Mouse (Mus musculus) ovary, postnatal 10 days (tissue): ENCODE results near the gene Fyn.

Experiments used
- DNase-seq: peaks from one replicate; pipeline ENCODE4 v3.0.0; 2022; ENCODE audit warnings: low spot score

The Fyn gene

DNA sequence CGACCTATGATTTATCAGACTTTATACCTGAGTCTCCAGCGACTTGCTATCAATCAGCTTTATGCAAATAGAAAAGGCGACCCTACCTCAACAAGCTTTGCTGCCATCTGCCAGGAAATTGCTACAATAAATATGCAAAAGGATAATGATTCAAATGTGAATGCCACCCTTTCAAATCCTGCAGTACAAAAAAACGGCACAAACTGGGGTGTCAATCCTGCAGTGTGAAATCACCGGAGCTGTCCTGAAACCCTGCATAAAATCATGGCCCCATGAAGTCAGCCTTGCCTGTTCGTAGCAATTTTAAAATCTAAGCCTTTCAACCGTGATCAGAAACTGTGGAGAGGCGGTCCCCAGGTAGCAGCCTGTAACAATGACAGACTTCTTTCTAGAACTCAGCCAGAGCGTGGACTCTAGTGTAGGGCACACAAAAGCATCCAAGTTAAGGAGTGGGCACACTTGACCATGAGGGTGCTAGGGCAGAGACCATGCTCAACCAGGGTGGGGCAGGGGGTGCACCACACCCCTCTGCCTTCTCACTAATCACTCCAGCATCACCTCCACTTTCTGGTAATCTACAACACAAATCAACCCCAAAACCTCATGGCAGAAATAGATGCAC lies 203.5 kb downstream of the Fyn start:
- DNase-seq, result no peak

GRCm38 (mm10) chr10:39572672-39573051 lies 204.0 kb downstream of the Fyn start:
- DNase-seq, result no peak

DNA sequence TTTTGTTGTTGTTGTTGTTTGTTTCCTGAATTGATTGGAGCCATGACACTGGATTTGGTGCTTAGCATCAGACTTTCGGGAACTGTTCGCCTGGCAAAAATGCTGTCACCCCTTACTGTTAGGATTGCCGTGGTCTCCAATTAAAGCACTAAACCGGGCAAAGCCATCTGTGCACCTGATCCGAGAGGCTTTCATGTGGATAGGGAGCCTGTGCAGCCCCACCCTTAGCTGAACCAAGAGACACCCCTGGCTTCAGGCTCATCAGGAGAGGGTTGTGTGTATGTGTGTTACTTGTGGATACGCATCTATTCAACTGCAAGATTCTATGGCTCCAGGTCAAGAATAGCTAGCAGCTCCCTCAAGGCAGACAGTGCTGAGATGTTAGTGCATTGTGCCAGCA lies 207.8 kb downstream of the Fyn start:
- no peak for DNase-seq

DNA sequence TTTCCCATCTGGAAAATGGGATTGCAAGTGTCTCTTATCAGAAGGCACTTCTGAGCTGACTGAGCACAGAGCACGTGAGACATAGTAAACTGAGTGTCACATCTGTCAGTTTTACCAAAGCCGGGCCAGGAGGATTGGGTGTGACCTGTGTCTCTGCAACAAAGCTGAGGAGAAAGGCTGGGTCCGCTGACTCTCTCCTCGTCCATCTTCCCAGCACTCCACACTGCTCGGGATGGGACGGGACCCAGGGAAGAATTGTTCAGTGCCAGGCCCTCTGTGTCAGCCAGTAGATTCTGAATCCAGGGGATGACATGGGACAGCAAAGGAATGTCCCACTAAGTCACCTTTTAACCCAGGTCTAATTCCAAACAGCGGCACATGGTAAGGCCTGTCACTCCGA lies 211.8 kb downstream of the Fyn start:
- DNase-seq, result no peak

- no peak for DNase-seq
Measured at GRCm38 (mm10) chr10:39582385-39582784, 213.7 kb downstream of the Fyn start.

DNA sequence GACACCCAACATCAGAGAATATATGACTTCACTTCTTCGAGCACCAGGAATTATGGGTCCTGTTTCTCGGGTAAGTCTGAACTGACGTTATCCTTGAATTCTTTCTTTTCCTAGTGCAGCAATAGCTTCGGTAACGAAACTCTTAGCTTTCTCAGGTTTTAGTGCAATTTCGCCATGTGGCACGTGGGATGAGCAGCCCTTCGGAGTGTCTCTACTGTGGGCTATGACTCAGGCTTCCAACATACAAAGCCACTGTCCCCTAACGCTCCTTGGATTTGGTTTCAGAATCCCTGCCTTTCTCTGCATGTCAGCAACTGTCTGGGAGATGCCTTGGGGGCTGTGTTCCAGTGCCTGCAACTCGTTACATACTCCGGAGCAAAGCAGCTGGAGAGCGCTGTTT lies 215.1 kb downstream of the Fyn start:
- DNase-seq, result no peak

DNA sequence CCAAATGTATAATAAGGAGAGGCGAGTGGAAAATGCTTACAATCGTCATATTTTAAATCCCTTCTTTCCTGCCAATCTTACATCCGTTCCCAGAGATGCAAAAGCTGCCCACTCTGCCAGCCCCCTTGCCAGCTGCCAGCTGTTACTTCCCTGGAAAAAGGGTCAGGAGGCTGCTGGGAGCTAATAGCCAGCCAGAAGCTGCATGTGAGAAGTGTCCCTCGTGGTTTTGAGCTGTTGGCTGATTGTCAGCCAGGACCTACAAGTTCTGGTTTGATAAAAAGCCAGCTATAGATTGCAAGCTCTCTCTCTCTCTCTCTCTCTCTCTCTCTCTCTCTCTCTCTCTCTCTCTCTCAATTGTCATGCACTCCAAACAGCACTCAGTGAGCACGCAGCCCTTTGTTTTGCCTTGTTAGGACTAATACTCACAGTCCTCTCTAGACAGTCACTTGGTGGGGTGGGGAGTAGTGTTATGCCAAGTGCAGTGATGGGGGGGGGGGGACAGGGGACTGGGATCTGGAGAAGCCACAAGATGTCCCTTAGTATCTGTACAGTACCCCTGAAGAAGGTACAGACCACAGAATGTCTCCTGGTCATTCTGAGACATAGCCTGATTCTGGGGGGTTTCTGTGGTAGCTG lies 218.8 kb downstream of the Fyn start:
- DNase-seq, result no peak

DNA sequence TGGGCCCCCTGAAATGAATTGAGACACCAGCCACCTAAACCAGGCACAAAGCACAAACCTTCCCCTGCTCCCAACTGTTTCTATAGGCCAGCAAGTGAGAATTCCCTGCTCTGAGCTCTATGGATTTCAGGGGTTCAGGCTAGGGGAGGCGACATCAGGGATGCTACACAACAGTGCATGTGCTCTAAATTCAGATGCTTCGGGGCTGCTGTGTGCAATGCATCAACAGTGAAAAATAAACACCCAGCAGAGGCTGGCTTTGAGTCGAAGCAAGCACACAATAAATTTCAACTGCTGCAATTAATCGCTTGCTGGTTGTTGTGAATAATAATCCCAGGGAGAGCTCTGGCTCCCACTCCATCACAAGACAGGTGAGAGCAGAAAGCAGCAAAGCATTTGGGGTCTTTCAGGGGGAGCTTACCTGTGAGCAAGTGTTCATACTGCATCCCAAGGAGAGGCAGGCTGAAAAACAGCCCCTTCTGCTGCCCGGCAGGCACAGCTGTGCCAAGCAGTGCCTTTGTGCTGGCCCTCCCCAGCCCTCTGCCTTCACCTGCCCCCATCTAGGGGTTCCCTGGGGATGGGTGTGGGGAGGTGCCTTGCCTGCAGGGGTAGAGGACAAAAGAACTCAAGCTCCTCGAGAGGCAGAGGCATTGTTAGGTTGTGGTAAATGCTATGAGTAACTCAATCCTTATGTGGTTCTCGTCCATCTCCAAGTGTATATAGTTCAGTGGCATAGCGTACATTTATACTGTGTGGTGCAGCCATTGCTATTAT lies 219.5 kb downstream of the Fyn start:
- DNase-seq, result no peak

- no peak for DNase-seq
Measured at GRCm38 (mm10) chr10:39589765-39590546, 221.3 kb downstream of the Fyn start.

- DNase-seq, result no peak
Measured at GRCm38 (mm10) chr10:39590629-39591028, 222.0 kb downstream of the Fyn start.

DNA sequence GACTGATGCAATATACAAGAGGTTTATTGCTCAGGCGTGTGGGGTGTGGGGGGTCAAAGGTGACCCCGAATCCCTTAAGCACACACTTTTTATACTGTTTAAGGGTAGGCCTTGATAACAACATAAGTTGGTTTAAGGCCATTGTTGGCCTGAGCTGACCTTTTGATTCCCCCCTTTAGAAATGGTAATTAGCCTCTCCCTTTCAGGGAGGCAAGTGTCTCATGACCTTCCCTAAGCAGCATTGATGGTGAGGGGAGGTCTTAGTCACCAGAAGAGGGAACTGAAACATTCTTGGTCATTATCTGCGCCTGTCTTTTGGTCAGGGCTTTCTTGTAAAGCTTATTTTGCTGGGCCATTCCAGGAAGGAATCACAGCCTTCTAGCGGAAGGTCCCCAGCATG lies 223.8 kb downstream of the Fyn start:
- DNase-seq, result no peak

DNA sequence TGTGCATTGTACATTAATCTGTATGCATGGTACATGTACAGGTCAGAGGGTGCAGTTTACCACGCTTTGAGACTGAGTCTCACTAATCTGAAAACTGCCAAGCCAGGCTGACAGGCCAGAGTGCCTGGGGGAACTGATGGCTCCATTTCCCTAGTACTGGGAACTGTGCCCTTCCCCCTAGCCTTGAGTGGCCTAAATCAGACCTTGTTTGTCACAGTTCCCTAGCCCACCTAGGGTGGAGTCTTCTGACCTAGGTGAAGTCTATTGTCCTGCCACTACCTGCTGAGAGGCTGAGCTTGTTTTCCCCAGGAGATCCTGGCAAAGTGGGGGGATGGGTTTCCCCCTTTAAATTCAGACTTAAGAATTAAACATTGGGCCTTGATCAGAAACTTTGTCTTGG lies 226.1 kb downstream of the Fyn start:
- DNase-seq, result no peak

DNA sequence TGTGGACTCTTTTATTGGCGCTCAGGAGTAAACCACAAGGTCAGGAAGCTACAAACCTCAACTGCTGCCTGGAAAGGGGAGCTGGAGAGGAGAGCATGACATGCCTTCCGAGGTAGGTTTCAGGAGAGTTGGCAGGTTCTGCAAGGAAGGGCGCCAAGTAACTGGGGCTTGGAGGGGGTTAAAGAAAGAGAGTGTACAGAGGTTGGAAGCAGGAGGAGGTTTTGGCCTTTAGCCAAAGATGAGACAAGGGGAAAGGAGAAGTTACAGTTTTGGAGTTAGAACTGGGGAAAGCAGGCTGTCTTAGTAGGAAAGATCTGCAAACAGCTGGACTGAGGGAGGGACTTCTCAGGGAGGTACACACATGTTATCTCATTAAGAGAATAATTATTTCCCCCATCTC lies 227.2 kb downstream of the Fyn start:
- no peak for DNase-seq

GRCm38 (mm10) chr10:39597116-39597791 lies 228.6 kb downstream of the Fyn start:
- DNase-seq, result no peak

GRCm38 (mm10) chr10:39597792-39598183 lies 229.1 kb downstream of the Fyn start:
- no peak for DNase-seq

DNA sequence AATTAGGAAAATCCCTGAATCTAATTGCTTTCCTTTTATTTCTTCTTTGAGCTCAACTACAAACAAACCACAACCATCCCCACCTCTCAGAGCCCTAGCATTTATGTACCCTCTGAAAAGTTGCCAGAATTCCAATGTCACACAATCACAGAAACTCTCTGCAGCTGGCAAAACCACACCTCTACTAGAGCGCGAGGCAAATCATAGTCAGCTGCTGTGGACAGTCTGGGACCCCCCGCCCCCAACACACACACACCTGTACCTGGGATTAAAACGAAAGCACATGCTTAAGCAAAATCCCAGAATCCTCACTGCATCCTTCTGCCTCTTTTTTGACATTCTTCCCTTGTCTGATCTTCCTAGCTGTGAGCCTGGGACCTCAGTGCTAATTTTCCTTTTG lies 230.9 kb downstream of the Fyn start:
- no peak for DNase-seq

GRCm38 (mm10) chr10:39600115-39600514 lies 231.5 kb downstream of the Fyn start:
- DNase-seq, result no peak

- no peak for DNase-seq
Measured at GRCm38 (mm10) chr10:39601068-39601467, 232.4 kb downstream of the Fyn start.

DNA sequence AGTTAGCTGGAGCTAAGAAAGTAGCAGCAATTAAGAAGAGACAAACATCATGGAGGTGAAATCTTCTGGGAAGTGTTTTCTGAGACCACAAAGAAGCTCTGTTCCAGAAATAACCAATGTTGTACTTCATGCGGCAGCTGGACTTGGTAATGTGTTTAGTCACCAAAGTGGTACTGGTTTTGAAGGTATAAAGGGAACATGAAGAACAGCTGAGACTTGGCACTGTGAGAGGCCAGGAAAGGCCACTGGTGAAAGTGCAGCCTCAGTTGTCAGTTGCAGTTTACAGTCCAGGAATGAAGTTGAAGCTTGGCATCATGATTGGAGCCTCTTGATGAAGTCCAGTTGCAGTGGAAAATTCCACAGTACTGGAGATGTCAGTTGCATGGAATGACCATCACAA lies 237.8 kb downstream of the Fyn start:
- no peak for DNase-seq

- no peak for DNase-seq
Measured at GRCm38 (mm10) chr10:39611234-39611633, 242.6 kb downstream of the Fyn start.

DNA sequence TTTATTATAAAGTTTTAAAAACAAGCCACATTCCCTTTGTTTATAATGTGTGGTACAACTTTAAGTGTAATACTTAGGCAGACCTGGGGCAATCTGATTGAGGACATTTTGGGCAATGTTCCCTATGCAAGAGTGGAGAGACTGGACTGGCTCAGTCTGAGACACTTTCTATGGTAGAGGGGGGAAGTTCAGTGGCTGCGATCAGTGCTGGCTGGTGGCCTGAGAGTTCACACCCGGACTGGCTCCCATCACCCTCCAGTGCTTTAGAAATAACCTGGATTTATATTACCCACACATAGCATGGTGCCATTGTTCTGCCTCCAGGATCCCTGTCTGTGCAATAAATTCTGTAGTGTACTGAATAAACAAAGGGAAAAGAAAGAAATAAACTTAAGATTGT lies 243.5 kb downstream of the Fyn start:
- no peak for DNase-seq

- no peak for DNase-seq
Measured at GRCm38 (mm10) chr10:39612633-39612988, 244.0 kb downstream of the Fyn start, which contains the start of gene Traf3ip2. TSS of gene Traf3ip2 (plus strand) at chr10:39612934.
